Mouse (Mus musculus) frontal cortex, postnatal 14 days (tissue): ENCODE measurements around the gene Cep350.
A peak's percentile ranks its signal among the peaks of the same experiment; 100 is the strongest.
"Not testable (repeated sequence)": the region's sequence is repeated elsewhere in the genome, so short reads cannot be mapped to it uniquely, and the experiment has no call there.

ENCODE experiments used
- DNase-seq, 2 experiments: peaks; one replicate each; pipeline ENCODE4 v3.0.0; 2022; ENCODE audit warnings: low spot score in 2 of 2

Cep350 gene

DNA sequence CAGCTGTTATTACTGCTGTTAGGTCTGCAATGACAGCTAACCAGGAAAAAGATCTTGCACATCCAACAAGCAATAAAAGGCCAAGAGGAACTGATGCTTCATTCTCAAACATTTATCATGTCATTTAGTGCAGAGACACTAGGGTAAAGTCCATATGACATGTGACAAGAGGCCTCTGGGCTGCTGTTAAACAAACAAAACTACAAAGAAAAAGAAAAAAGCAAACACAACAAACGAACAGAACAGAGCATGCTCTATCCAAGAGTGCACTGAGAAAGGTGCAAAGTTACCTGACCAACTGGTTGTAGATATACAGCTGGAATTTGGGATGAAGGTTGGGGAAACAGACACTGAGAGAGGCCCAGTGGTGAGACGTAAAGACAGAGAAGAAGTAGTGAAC, 86.2 kb downstream of the Cep350 start:
- DNase-seq: no peak

DNA sequence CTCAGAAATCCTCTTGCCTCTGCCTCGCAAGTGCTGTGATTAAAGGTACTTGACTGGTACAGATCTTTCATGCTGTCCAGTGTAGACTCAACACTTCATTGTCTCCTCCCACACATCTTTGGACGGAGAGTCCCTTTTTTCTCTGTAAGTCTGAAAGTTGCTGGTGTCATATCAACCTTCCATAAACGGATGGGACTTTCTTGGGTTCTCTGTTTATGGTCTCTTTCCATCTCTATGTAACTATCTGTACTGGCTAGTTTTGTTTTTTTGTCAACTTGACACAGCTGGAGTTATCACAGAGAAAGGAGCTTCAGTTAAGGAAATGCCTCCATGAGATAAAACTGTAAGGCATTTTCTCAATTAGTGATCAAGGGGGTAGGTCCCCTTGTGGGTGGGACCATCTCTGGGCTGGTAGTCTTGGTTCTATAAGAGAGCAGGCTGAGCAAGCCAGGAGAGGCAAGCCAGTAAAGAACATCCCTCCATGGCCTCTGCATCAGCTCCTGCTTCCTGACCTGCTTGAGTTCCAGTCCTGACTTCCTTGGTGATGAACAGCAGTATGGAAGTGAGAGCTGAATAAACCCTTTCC, 90.3 kb downstream of the Cep350 start:
- DNase-seq: not testable (repeated sequence)

DNA sequence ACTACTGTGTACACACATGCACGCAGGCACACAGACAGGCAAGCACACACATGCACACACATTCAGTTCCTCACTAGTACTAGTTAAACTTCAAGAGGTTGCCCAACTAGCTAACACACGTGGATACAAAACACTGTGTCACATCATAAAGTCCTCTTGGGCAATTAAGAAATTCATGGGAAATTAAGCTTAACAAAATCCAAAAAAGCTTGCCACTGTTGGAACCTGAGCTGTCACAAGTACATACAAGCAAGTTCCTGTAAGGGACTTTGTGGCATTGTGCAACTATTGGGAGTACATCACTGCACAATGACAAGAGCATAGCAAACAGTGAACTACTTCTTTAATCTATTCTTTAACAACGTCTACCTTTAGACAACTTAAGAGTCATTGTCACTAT, 93.5 kb downstream of the Cep350 start:
- DNase-seq: no peak

DNA sequence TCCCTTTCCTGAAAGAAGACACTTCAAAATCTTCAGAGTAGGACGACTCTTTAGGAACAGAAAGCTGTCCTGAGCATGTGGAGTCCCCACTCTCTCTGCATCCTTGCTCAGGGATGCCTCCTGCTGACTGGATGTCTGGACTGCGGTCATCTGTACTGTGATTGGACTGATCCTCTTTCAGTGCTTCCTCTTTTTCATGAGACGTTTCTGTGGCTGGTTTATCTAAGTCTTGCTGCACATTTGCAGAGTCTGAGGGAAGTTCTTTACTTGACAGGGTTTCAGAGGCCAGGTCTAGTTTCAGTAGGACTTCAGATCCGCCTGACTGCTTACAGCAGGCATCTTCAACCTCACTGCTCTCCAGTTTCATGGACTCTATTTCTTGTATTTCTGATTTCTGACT, 110.1 kb downstream of the Cep350 start:
- DNase-seq: peak in 1 of 2 experiments; percentile 8

DNA sequence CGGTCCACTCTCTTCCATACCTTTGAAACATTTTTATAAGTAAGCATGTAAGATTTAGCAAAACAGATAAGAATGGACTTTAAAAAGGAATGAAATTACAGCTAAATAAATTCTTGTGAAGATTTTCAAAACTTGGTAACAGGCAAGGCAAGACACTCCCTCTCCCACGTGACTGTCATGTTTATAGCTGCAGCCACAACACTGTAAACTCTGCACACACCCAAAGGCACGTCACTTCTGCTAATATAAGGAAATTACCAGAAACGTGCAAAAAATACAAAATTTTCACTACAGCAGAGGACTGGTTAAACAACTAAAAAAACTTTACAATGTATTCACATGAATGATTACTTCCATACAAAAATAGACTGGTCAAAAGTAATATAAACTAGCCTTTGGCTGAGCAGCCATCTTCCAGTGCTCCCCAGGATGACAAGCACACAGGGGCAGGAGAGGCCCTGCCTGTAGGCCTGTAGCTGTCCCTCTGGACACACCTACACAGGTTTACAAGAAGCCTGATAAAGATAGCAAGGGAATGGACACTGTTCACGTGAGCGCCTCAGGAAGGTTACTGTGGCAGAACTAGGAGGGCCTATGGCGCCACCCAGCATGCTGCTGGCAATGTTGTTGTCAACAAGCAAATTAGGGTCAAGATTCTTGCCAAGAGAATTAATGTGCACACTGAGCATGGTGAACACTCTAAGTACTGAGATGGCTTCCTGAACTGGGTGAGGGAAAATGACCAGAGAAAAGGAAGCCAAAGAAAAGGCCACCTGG, 117.9 kb downstream of the Cep350 start:
- DNase-seq: no peak

DNA sequence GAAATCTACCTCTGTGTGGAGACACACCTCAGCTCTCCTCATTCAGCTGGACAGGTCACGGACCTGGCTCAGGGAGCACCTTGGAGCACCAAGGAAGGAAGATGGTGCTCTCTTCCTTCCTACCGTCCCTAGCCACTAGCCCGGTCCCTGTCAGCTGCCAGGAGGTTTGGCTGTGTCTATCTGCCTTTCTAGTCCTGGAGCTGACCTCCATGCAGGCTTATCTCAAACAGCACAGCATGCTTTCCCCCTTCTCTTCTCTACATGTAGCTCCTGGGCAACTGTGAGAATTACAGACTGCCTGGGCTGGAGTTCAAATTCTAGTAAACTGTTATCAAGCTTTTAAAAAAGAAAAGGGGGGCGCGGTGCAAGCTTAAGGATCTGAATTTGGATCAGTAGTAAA, 120.0 kb downstream of the Cep350 start:
- DNase-seq: no peak

DNA sequence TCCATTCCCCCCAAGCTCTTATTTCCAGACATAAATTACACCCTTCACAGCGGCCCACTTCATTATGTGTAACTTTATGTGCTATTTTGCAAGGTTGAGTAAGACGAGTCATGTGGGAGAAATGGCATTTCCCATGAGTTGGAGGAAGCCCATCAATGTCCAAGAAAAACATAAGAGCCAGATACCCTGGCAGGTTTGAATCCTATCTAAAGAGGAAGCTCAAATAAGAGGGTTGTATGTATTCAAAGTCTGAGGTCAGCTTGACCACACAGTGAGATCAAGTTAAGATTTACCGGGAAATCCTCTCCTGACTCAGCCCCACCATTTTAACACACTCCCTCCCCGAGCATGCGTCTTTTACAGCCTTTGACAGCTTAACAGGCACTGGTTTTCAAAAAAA, 128.8 kb downstream of the Cep350 start:
- no peak for DNase-seq

DNA sequence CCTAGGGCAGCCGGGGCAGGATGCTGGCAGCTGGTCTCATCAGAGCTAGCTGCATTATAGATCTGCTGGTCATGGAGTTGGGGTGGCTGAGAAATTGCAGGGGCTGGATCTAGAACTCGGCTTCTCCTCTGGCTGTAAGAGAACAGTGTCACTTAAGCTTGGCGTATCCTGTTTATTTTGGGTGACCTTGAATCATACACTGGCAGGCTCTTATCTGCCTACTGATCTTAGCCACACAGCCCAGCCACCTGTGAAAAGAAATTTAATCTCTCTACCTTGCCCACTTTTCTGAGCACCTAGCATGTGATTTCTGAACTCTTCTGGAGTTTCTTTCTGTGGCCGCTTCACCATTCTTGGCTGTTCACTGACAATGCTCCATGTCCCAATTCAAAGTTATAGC, 129.5 kb downstream of the Cep350 start:
- no peak for DNase-seq

DNA sequence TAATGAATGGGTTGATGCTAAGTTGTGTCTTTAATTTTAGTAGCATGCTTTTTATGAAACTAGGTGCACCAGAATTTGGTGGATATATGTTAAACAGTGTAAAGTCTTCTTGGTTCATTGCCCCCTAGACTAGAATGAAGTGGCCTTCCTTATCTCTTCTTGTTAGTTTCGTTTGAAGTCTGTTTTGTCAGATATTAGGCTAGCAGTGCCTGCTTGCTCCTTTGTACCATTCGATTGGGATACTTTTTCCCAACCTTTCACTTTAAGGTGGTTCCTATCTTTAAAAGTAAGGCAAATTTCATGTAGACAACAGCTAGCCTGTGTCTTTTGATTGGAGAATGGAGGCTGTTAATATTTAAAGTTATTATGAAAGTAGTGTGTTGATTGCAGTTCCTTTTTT, 137.4 kb downstream of the Cep350 start:
- no peak for DNase-seq

DNA sequence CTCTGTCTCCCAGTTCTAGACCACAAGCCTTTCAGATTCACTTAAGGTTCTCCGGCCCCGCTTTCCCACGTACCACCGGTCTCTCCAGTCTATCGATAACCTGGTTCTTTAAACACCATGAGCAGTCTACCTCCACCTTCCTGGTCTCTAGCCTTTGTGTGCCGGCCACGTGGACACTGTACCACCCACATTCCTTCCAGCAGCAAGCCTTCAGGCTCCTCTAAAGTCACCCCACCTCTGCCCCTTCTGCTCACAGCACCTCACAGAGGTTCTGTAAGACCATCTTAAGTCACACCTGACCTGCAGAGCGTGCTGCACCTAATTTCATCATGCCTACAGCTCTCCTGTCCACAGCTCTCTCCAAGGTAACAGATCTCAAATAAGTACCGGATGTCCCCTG, 139.4 kb downstream of the Cep350 start:
- DNase-seq: no peak

DNA sequence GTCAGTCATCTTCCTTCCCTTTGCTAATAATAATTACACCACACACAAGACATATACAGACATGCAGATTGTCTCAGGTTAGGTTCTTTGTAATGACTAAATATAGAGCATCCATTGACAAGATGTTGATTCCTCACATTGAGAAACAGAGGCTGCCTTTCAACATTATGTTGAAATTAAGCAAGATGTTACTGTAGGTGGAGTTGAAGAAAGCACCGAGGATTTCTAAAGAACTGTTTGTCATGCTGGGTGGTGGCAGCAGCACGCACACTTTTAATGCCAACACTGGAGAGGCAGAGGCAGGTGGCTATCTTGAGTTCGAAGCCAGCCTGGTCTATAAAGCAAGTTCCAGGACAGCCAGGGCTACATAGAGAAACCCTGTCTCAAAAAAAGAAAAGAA, 141.1 kb downstream of the Cep350 start:
- DNase-seq: no peak

DNA sequence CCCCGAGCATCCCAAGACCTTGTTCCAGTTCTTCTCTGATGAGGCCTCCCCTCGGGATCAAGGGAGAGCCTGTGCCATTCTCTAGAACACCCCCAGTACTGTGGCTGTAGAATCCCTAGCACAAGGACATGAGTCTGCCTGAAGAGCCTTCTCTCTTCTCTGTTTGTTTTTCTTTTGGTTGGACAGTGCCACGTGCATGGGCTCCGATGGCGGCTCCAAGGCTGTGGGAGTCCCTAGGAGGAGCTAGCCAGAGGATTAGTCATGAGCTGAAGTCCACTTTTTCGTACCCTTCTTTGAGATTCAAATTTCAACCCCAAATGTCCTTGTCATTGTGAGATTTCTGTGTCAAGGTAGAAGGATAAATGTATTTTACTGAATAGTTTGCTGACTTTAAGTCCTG, 142.2 kb downstream of the Cep350 start:
- DNase-seq: no peak

DNA sequence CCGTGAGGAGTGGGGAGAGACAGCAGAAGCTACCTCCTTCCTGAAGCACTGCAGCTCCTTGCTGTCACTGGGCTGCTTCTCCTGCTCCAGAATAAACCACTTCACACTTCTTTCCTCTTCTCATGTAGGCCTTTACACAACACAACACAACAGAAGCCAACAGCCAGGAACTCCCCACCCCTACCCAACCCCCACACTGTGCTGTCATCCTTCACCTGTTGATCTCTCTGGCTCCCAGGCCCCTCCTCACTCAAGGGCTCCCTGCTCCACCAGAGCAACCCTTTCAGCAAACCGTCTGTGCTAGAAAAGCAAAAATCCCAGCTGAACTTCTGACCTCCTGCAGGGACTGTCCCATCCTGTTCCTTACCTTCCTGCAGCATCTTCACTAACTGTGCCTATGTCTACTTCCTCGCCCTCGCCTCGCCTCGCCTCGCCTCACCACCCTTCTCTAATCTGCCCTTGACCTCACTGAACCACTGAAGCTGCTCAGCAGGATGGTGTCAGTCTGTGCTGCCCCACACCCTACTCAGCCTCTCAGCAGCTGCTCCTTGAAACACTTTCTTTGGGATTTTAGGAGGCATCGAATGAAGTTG, 145.3 kb downstream of the Cep350 start:
- DNase-seq: no peak

DNA sequence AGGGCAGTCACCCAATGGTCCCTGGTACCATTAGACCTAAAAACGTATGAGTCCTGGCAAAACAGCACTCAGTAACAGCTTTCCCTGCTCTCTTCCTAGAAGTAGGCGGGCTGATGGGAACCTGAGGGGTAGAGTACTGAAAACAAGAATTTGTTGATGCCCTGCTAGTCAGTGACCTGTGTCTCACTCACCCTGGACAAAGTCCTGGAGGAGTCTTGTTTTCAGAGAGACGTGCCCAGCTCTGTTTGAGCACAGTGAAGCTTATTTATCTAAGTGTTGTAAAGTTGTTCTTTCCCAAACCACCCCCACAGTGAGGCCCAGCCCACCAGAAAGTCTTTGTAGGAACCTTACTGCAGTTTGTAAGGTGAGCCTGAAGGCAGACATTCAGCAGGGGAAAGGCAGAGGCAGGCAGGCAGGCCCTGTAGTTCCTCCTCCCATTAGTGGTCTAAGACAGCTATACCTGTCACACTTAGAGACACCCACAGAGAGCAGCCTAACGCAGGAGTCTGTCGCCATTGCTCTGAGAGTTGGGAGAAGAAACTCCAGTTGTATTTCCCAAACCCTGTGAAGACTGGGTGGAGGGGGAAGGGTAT, 146.2 kb downstream of the Cep350 start:
- no peak for DNase-seq

DNA sequence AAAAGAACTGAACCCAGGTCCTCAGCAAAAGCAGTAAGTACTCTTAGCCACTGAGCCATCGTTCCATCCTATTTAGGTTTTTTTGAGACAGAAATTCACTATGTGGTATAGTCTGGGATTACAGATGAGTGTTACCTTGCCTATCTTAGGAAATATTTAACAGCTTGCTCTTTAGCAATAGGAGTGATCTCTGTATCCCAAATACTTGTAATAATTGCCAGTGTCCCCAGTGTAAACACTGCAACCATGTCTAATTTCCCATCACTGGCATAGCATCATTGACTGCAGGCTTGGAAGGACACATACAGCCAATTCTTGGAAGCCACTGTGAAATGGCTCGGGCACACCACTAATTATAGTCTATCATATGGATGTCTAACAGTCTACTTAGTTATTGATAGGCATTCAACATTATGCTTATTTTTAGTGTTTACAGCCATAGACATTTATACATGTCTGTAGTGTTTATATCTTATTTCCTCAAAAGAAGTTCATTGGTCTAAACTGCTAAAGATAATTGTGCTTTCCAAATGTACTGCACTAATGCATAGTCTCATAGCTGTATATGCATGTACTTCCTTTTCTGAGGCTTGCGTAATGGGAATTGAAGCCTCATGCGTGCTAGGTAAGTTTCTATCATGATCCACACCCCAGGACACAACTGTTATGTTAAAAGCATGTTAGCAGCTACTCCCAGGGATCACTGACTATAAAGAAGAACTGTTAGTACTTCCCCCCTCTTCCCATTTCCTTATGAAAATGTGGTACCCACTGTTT, 146.9 kb downstream of the Cep350 start:
- DNase-seq: no peak

DNA sequence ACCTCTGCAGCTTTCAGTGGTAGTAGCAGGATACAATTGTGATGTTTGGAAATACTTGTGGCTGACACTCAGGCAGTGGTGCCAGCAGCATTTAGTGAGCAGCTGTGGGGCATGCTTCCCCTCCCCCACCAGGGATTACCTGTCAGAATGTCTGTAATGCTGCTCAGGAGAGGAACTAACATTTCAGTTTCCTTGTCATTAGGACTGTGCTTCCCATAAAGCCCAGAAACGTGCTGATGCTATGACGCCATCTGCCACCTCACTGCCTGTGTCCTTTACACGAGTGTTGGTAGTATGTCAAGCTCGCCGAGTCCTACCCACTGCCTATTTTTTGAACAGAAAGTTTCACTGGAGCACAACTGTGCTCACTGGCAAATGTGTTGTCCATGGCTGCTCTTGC, 152.4 kb downstream of the Cep350 start:
- DNase-seq: no peak

DNA sequence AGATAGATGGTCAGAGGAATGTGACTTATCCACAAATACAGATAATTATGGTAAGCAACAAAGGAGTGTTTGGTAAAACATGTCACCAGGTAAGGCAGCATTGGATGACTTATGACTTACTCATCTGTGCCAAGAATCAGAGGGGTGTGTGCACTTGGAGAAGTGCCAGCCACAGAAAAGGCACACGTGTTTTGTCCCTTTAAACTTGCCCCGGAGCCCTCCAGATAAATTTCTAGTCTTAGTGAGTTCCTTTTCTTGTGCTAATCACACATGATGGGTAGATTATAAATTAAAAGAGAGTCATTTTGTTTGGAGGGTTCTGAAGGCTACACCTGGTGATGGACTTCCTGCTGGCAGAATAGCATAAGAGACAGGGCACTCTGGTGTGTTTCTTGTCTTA, 156.9 kb downstream of the Cep350 start:
- no peak for DNase-seq

DNA sequence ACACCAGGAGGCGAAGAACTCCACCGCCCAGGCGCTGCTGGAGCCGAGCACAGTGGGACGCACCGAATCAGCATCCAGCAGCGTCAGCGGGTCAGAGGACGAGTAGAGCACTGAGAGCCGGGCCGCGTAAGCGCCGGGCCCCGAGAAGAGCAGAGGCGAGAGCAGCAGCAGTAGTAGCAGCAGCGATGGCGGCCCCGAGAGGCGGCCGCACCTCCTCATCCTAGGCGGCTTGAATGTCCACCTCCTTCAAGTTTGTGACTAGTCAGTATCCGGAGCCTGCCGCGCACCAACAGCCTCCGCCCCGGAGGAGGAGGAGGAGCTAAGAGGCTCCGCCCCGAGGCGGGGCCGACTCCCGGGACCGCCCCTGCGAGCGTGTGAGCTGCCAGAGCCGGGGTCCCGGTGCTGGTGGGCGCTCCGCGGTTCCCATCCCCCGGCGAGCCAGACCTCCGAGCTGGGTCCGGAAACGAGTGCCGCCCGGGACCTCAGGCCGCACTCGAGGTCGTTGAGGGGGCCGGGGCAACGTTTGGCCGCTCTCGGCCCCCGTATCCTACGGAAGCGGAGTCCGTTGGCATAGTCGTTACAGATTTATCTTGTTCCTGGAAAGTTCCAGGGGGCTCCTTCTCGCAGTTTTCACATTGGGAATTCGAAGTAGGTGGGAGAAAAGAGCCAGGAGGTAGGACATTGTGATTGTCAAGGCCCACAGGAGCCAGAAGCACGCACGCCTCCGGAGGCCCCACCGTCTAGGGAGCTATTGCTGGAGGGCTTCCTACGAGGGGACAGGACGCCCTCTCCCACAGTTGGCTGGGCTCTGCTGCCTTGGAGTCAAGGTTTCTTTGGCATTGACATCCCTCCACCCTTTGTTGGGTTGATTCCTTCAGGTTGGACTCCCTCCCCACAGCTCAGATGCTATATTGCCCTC, 160.2 kb downstream of the Cep350 start, which contains the start of gene Qsox1:
Gene Qsox1, minus strand, starts transcription at position 309 of the 919 bp plus-strand sequence.
- DNase-seq: peak; percentile 67 to 79

DNA sequence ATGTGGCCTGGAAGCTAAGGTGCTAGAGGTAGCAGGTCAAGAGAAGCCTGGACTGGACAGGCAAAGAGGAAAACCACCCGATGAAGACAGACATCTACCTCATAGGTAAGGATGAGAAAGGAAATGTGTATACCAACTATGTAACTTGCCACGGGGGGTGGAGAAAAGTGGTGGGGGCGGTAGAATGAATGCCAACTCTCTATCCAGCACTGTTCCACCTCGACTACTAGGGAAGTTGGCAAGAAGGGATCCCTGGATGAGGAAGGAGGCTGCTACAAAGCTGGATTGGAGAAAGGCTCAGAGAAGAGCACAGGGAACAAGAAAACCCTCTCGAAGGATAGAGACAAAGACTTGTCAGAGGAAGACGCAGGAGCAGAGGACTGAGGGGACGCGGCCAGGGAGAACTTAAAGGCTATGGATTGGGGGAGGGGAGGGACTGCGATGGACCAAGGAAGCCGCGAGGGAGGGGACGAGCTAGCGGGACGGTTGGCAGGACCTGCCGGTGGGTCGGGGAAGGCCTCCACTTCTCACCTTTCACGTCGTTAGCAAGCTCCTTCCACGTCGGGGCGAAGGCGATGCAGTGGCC, 161.0 kb downstream of the Cep350 start:
- no peak for DNase-seq

DNA sequence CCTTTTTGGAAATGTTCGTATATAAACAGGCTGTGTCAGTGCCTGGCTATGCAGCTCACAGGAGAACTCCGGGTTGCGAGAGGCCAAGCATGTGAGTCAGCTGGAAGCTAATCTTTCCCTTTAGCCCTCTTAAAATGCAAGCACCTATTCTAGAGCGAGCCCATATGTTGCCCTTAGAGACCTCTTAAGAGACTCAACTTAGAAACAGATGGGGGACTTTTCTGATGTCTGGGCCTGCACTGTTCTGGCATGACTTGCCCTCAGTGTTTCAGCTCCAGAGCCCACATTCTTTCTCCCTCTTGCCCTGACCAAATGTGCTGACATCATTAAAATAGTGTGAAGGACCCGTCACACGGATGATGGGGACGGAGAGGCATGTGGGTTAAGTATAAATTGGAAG, 162.4 kb downstream of the Cep350 start:
- no peak for DNase-seq
